Mouse (Mus musculus): ENCODE measurements around the gene Tnfrsf12a. TPM values are rescaled to one million over a fixed set of nuclear protein-coding genes. Genes with fewer than 3 reads are reported as not detected.
A peak's percentile ranks its signal among the peaks of the same experiment; 100 is the strongest.

Tnfrsf12a gene
- total RNA-seq, 2 experiments from 2014 or later, result 9.5 to 10.1 TPM

DNA sequence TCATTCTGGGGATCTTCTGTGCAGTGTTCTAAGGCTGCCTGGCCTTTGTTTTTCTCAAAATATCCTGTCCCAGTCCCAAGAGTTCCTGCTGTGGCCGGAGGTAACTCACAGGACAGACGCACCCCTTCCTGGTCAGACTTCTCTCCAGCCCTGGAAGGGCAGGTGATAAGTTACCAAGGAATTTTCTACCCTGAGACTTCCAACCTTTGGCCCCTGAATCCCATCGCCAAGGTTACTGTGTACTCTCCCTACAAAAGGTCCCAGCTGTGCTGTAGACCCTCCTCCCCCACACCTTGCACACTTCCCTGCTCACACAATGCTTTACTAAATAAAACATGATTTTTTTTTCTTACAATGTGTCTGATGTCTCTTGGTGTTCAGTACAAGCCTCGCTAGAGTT, 4.8 kb upstream of the Tnfrsf12a start:
- no peak for DNase-seq (ENCODE audit: low spot score in 2 of 2)

DNA sequence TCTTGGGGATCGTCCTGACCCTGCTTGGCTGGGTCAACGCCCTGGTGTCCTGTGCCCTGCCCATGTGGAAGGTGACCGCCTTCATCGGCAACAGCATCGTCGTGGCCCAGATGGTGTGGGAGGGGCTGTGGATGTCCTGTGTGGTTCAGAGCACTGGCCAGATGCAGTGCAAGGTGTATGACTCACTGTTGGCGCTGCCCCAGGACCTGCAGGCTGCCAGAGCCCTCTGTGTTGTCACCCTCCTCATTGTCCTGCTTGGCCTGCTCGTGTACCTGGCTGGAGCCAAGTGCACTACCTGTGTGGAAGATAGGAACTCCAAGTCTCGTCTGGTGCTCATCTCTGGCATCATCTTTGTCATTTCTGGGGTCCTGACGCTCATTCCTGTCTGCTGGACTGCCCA, 3.8 kb upstream of the Tnfrsf12a start:
- DNase-seq (ENCODE audit: low spot score in 2 of 2), result no peak

DNA sequence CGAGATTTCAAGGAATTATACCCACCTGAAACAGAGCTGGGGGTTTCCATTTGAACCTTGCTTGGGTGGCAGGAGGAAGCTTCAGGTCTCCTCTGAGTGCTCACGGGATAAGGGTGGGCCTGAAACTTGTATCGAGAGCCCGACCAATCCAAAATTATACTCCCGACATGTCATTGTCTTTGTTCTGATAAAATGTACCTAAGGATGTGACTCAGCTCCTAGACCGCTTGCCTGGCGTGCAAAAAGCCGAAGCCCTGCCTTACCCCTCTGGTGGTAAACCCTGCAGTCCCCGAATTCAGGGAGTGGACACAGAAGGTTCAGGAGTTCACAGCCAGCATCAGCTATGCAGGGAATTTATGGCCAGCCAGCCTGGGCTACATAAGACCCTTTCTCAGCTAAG, 3.1 kb upstream of the Tnfrsf12a start:
- DNase-seq (ENCODE audit: low spot score in 2 of 2), result no peak

DNA sequence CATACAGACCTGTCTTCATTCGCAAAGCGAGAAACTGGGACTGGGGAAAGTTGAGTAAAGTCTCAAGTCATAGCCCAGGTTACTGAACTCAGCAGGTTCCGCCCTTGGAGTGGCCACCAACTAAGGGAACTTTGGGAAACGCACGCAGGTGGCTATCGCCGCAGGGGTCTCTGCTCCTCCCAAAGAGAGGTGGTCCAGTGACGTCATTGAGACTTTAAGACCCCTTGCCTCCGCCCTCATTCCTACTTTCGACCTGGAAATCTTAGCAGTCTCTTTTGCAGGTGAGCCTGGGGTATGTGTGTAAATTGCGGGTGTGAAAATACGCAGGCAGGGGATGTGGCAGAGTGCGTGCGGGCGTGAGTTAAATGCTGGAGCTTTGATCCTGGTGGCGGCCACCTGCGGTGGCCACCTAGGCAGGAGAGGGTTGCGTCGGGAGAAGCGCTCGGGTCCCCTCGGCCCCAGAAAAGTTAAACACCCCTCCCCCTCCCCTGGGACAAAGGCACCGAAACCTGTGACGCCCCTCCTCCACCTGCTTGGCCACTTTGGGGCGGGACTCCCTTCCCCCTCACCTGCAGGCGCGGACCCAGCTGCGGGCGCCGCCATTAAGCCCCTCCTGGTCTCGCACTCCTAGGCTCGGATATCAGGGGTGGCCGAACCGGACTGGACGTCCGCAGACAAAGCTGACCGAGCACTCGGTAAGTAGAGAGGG, 2.0 kb upstream of the Tnfrsf12a start, which contains the start of gene Cldn6:
Gene Cldn6, plus strand, starts transcription at position 123 of the 709 bp plus-strand sequence.
- no peak for DNase-seq (ENCODE audit: low spot score in 2 of 2)

DNA sequence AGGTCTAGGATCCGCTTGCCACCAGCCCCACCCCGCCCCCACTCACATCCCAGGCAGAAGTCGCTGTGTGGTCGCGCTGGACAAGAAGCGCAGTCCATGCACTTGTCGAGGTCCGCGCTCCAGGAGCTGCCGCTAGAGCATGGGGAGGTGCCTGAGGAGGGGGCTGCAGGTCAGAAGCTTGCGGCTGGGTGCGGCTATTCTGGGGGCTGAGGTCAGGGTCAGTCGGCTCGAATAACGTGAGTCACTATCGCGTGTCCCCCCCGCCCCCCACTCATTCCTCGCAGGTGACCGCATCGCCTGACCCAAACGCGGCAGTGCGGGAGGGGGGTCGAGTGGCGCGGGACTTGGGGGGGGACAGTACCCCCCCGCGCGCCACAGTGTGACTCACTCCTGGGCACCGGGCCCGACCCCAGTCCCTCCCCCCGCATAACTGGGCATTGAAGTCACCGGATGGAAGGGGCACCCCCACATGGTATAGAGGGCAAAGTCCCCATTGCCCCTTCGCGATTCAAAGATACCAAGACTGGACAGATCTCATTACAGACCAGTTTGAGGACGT, 716 bp downstream of the Tnfrsf12a start:
- DNase-seq (ENCODE audit: low spot score in 2 of 2), result no peak

GRCm38 (mm10) chr17:23675564-23676281, 1.5 kb downstream of the Tnfrsf12a start:
- DNase-seq (ENCODE audit: low spot score in 2 of 2), result no peak

- no peak for DNase-seq (ENCODE audit: low spot score in 2 of 2)
Measured at GRCm38 (mm10) chr17:23675127-23675526, 2.1 kb downstream of the Tnfrsf12a start.

GRCm38 (mm10) chr17:23674271-23674952, 2.9 kb downstream of the Tnfrsf12a start:
- peak in 1 of 2 experiments; percentile 32 for DNase-seq (ENCODE audit: low spot score in 2 of 2)

DNA sequence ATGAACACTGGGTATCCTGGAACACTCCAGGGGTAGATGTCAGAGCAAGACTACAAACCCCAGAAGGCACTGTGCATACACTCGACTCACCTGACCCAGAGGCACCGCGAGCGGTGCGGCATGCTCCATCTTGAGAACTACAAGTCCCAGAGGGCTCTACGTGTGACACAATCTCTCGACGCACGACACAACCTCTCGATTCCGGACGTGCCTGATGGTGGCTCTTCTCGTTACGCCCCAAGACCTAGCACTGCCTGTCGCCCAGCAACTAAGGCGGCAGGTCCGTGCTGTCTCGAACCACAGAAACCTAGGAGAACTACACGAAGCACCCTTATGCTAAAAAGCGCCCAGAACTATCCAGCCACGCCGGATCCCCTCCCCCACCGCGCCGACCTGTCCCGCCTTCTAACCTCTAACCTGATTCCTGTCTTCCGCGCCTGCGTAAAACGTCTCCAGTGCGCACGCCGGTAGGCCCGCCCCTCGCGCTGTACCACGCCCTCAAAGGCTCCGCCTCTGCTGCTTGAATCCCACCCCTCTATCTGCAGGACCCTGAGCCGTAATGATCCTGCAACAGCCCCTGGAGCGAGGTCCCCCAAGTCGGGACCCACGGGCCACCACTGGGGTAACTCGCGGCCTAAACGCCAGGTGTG, 3.7 kb downstream of the Tnfrsf12a start, which contains the start of the genes Hcfc1r1 and Thoc6:
Gene Hcfc1r1, plus strand, starts transcription at position 173 of the 650 bp plus-strand sequence.
Gene Thoc6, minus strand, starts transcription at position 459 of the 650 bp plus-strand sequence.
- peak; percentile 96 to 97 for DNase-seq (ENCODE audit: low spot score in 2 of 2)

DNA sequence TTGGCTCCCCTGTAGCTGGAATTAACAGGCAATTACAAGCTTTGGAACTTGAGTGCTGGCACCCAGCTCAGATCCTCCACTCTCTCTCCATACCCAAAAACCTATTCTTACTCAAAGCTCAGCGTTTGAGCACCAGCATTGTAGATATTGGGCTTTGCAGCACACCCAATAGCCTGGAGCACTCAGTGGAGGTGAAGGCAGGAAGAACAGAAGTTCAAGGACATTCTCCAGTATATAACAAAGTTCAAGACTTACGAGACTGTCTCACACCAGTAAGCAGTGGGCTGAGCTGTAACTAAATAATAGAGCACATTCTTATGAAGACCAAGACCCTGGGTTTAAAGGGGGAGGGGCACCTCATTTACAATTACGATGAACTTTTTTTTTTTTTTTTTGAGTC, 4.5 kb downstream of the Tnfrsf12a start:
- no peak for DNase-seq (ENCODE audit: low spot score in 2 of 2)

- no peak for DNase-seq (ENCODE audit: low spot score in 2 of 2)
Measured at GRCm38 (mm10) chr17:23671519-23671918, 5.7 kb downstream of the Tnfrsf12a start.

DNA sequence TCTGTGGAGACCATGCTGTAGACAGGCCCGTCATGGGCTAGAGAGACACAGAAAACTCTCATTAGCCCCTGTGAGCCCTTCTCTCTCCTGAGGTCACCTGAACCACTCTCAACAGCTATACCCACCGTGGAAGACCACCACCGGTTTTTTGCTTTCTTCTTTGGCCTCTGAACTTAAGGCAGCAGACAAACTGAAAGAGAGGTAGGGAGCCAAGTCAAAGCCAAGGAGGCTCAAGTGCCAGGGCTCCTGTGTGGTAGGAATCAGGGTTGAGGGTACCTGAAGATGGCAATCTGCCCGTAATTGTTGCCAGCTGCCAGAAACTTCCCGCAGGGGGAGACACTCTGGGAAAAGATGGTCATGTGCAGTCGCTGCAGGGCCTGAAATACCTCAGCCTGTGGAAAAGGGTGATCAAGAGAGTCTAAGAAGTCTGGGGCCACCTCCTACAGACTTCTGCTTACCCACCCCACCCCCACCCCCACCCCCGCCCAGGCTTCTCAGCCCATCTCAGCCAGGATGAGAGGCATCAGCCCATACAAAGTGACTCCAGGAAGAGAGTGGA, 6.7 kb downstream of the Tnfrsf12a start:
- DNase-seq (ENCODE audit: low spot score in 2 of 2), result no peak

GRCm38 (mm10) chr17:23665511-23665910, 11.8 kb downstream of the Tnfrsf12a start:
- DNase-seq (ENCODE audit: low spot score in 2 of 2), result no peak

GRCm38 (mm10) chr17:23664556-23665021, 12.7 kb downstream of the Tnfrsf12a start:
- no peak for DNase-seq (ENCODE audit: low spot score in 2 of 2)

DNA sequence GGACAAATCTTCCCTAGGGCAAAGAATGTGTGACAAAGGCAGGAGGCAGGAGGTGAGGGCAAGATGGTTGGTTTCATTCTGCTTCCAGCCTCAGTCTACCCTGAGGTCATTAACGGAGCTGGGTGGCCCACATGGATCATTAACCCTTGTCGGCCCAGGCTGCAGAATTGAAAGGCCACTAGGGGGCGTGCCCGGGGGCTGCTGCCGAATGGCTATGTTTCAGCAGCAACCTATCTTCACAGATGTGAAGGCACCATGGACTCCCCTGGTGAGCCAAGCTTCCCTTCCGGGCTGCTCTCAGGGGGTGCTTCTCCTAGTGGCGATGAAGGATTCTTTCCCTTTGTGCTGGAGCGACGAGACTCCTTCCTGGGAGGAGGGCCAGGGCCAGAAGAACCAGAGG, 15.7 kb downstream of the Tnfrsf12a start:
- no peak for DNase-seq (ENCODE audit: low spot score in 2 of 2)

DNA sequence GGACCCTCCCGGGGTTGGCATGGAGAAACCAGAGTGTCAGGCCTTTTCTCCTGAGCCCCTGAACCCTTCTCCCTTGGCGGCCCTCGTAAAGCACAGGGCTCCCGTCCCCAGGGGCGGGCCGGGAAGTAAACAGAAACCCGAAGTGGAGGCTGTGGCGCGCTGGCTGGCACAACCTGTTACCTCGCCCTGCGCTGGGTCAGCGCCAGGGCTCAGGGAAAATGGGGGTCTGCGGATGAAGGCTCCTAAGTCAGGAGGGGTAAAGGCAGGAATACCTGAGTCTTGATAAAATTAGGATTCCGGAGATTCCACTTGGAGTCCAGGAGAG, 16.4 kb downstream of the Tnfrsf12a start:
- DNase-seq (ENCODE audit: low spot score in 2 of 2), result no peak

DNA sequence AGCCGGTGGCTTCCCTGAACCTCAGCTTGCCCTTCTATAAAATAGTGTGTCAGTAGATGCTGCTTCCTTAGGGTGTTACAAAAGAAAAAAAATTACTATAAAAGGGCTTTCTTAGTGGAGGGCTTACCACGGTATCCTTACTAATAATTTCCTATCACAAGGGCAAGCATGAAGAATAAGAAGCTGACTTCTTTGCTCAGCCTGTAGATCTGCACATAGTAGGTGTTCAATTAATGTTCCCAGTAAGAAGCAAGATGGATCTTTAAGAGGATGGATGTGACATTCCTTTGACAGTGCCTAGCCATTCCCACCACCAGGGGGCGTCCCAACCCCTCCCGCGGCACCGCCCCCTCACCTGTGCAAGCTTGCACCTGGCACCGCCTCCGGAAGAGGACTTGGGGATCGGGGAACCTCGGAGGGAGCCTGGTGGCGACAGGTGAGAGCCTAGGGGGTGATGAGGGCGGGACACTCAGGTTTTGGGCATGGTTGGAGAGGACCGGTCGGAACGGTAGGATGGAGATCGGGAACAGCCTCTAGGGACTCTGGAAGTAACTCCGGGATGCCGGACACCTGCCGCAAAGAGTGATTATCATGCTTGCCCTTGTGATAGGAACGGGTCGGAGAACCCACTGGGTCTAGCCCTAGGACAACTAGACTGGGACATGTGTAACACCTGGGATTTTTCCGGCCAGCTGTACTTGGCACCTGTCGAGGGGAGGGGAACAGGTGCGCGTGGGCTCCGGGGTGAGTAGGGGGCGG, 17.0 kb downstream of the Tnfrsf12a start, which contains the start of gene Bicdl2:
Gene Bicdl2, plus strand, starts transcription at position 390 of the 759 bp plus-strand sequence.
- DNase-seq (ENCODE audit: low spot score in 2 of 2), result no peak

- DNase-seq (ENCODE audit: low spot score in 2 of 2), result no peak
Measured at GRCm38 (mm10) chr17:23658450-23658849, 18.8 kb downstream of the Tnfrsf12a start.

- DNase-seq (ENCODE audit: low spot score in 2 of 2), result no peak
Measured at GRCm38 (mm10) chr17:23654410-23654809, 22.9 kb downstream of the Tnfrsf12a start.

- DNase-seq (ENCODE audit: low spot score in 2 of 2), result no peak
Measured at GRCm38 (mm10) chr17:23654001-23654400, 23.3 kb downstream of the Tnfrsf12a start.
